Mouse (Mus musculus): ENCODE measurements around the gene Slu7.

DNA sequence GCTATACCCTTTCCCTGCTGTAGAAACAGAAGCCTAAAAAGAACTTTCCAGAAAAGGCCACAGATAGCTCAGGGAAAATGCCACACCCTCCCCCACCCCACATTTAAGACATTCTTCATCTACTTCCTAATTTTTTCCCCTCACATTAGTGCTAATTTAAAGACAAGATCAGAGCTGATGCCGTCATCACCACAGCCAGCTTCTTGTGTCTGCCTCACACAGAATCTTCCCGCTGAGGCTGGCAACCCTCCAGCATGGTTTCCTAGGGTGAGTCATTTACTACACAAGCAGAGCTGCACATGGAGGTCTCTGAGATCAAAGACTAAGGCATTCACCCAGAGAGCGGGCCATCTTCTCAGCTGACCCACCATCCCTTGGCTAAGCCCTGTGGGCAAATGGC lies 62.0 kb downstream of the Slu7 start:
- no peak for TF ChIP-seq CTCF (IDR thresholded peaks at IDR 0.05; ENCODE audit: extremely low read depth, insufficient read length, insufficient replicate concordance, low read depth, low read length)
- no peak for TF ChIP-seq POLR2A (IDR thresholded peaks at IDR 0.05; ENCODE audit: low read depth, low read length)
